ENCODE assay signal across 15 mouse cellular contexts in genomic region chr19:50603380-50603779, GRCm38 (mm10).
DNase-seq lines count a peak whose midpoint lies in the region; ATAC-seq lines count a peak whose summit lies in the region.
"Had no signal": no experiment of that assay in that cellular context is flagged by ENCODE, and none has a peak within 500 bp of the region (broad histone marks: within the 10 kb centered on the region; RNA-seq: fewer than 3 reads in every experiment).

No protein-coding gene starts in this region.

- no peak for ATAC-seq in megakaryocyte progenitor cell, adult 5-6 weeks (replicated peaks; ENCODE audit: poor library complexity)
- ATAC-seq: midbrain, embryonic 15.5 days had no signal

- intact Hi-C loops in heart, postnatal 10 days (cut with DNase I), result no loop called here
- intact Hi-C loops in heart, postnatal 14 days (cut with DNase I), result no loop called here

- peak; percentile 6 to 10 for DNase-seq in heart, postnatal 10 days
- no peak for DNase-seq in heart, postnatal 14 days
- peak; percentile 24 to 27 for DNase-seq in kidney, postnatal 4 days
- DNase-seq in kidney, adult 9 months, result no peak
- DNase-seq in 3T3-L1 (ENCODE audit: low read depth, low spot score), result peak; percentile 7
- peak; percentile 13 for DNase-seq in brain, adult 2 months (ENCODE audit: low read depth, low spot score)
- DNase-seq: adrenal gland, adult 8-10 months; gastrocnemius, postnatal 25 days; liver, embryonic 13.5 days; right cerebral cortex, postnatal 14 days; spleen, adult 18-20 months; thymus, adult 18-20 months; thymus, postnatal 4 days had no signal

Comparison
In these comparisons a context has a peak if more than half of its experiments do, and no peak if none do; other contexts are left out.
1. DNase-seq: peak in heart, postnatal 10 days (2 of 2), kidney, postnatal 4 days (2 of 2), 3T3-L1 (single experiment) and brain, adult 2 months (single experiment); none in heart, postnatal 14 days (0 of 2) and kidney, adult 9 months (single experiment).